Mouse (Mus musculus): ENCODE measurements around the gene Kcnk3.

- TF ChIP-seq CTCF (IDR thresholded peaks at IDR 0.05; ENCODE audit: low read depth, low read length): no peak
- no peak for TF ChIP-seq POLR2A (IDR thresholded peaks at IDR 0.05; ENCODE audit: insufficient read depth, low read length)
Observed at GRCm38 (mm10) chr5:30553936-30554335, 34.0 kb upstream of the Kcnk3 start.

Measured in ES-Bruce4 (cell line).